Mouse (Mus musculus) lung, embryonic 15.5 days (tissue): ENCODE data around the gene Khk. TPM values are rescaled to one million over a fixed set of nuclear protein-coding genes. Genes with fewer than 3 reads are reported as not detected.

Experiments used
- ATAC-seq: fragments of 200-750 bp; cut with Nextera tagmentation; 2 replicates; pipeline ENCODE4 v1.8.0; 2017; ENCODE audit warnings: moderate number of reproducible peaks, borderline replicate concordance; ENCODE audit not compliant: low FRiP score, low TSS enrichment; ENCODE audit errors: extremely low read depth
- H3K27ac ChIP-seq: fragments of 300-500 bp; sonication (generic); 2 replicates; pipeline ENCODE4 v1.5.1; 2015; ENCODE audit warnings: moderate library complexity, mild to moderate bottlenecking, inconsistent platforms
- H3K27me3 ChIP-seq: fragments of 300-500 bp; sonication (generic); 2 replicates; pipeline ENCODE4 v1.6.1; 2015; ENCODE audit warnings: inconsistent platforms
- H3K36me3 ChIP-seq: fragments of 300-500 bp; sonication (generic); 2 replicates; pipeline ENCODE4 v1.6.1; 2015; ENCODE audit warnings: inconsistent platforms
- H3K4me1 ChIP-seq: fragments of 300-500 bp; sonication (generic); 2 replicates; pipeline ENCODE4 v1.6.1; 2015; ENCODE audit warnings: inconsistent platforms
- H3K4me2 ChIP-seq: fragments of 300-500 bp; sonication (generic); 2 replicates; pipeline ENCODE4 v1.6.1; 2015; ENCODE audit warnings: inconsistent platforms, mild to moderate bottlenecking, moderate library complexity
- H3K4me3 ChIP-seq: fragments of 300-500 bp; sonication (generic); 2 replicates; pipeline ENCODE4 v1.5.1; 2015; ENCODE audit warnings: mild to moderate bottlenecking, inconsistent platforms
- H3K9ac ChIP-seq: fragments of 300-500 bp; sonication (generic); 2 replicates; pipeline ENCODE4 v1.6.1; 2015; ENCODE audit warnings: inconsistent platforms
- H3K9me3 ChIP-seq: fragments of 300-500 bp; sonication (generic); 2 replicates; pipeline ENCODE4 v1.6.1; 2016; ENCODE audit warnings: inconsistent platforms
- WGBS: fragments of 180-500 bp; shearing (Covaris S2); methylation state at CpG from one replicate; pipeline ENCODE4 v1.1.7; 2015; 5-methylcytosine and 5-hydroxymethylcytosine counted together
- polyA plus RNA-seq: library from polyadenylated mRNA; unstranded; fragments of >200 nt; fragmentation: Nextera tagmentation; extraction: Ambion mirVana; gene quantifications from 2 replicates; pipeline ENCODE4 v1.2.1, GENCODE M21; 2015

Gene Khk
- polyA plus RNA-seq, 1 experiment from 2014 or later: 14.6 TPM

DNA sequence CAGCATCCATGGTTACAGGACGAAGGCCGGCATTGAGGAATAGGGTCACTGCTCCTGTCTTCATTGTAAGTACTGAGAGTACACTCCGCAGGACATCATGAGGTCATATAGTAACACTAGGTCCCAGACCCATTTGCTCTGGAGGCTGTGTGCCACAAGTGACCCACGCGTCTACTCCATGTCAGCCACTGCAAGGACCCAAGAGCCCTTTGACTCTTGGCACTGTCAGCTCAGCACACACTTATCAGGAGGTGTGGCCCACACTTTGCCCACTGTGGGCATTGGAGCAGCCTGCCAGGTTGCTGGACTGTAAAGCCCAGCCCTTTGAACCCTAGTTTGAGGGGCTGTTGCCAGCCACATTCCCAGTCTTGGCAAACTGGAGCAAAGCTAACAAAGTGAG is 4.0 kb downstream of the Khk start:
- peaks cover 5% of the 10 kb centered on the region for H3K36me3 ChIP-seq
- H3K27me3 ChIP-seq: no peaks in the 10 kb centered on the region
- peaks cover 27% of the 10 kb centered on the region for H3K4me1 ChIP-seq
- H3K27ac ChIP-seq: no peak overlapping the region
- H3K9me3 ChIP-seq: no peaks in the 10 kb centered on the region
- ATAC-seq: no peak
- no peak overlapping the region for H3K4me2 ChIP-seq
- no peak overlapping the region for H3K9ac ChIP-seq
- WGBS: 91% methylated on average over 5 of the region's 5 CpGs
- no peak overlapping the region for H3K4me3 ChIP-seq

DNA sequence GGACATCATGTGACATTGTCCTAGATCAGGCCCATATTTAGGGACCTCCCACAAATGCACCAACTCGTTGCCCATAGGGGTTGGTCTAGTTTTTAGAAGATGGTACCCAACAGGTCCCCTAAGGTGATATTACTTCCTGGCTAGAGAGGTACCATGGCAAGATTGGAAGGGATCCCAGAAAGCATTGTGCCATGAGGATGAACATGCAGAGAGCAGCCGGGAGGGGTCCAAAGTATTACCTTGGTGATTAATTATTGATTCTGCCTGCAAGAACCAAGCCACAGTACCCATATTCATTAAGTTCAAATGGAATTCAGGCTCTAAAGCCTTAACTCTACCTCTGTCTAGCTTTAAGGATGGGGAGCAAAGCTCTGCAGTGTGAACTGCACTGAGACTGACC is 4.8 kb downstream of the Khk start:
- Histone ChIP-seq H3K36me3 (no peaks in the 10 kb centered on the region), H3K9me3 (no peaks in the 10 kb centered on the region), H3K9ac (no peak overlapping the region), H3K27me3 (no peaks in the 10 kb centered on the region), H3K4me1 (peaks cover 18% of the 10 kb centered on the region), H3K4me3 (no peak overlapping the region), H3K27ac (no peak overlapping the region), H3K4me2 (no peak overlapping the region)
- 80% methylated on average over 2 of the region's 2 CpGs for WGBS
- no peak for ATAC-seq

DNA sequence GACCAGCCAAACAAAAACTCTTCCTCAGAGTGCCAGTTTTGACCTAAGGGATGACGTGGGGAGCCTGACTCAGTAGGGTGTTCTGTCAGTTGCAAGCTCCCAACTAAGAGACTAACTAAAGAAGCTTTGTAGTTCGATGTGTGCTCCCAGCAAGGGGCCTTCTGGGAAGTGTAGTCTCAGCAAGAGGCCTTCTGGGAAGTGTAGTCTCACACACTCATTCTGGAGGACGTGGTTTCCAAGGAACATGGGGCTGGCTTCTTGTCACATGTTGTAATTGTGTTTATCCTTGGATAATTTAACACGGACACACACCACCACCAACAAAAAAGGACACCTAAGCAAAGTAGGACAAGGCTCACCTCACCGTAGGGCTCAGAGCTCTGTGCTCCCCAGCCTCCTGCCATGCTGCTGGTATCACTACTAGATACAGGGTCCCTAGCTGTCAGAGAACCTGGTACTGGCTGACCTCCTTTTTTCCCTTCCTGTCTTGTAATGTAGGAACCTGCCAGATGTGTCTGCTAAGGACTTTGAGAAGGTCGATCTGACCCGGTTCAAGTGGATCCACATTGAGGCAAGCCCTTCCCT is 6.8 kb downstream of the Khk start:
- Histone ChIP-seq H3K27me3 (no peaks in the 10 kb centered on the region), H3K9ac (no peak overlapping the region), H3K4me1 (peaks cover under 1% of the 10 kb centered on the region), H3K27ac (no peak overlapping the region), H3K4me3 (no peak overlapping the region), H3K36me3 (no peaks in the 10 kb centered on the region), H3K9me3 (no peaks in the 10 kb centered on the region), H3K4me2 (peak overlapping the region; percentile 27; the same call in 1 of the 2 replicates)
- ATAC-seq: no peak
- 41% methylated on average over 7 of the region's 7 CpGs for WGBS

DNA sequence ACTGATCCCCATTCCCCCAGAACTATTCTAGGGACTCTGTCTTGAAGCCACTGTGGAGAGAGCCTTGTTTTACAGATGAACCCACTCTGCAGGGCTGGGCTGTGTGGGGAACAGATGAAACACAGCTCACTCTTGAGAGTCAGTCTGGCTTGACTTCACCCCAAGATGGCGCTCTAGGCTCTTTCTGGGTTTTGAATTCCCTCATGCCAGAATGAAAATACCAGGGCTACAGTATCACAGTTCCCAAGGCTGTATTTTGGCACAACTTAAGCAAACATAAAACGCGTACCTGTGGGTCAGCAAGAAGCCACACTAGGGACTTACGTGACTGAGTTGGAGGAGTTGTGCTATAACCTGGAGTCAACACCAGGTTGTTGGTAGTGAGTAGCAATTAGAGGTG is 8.9 kb downstream of the Khk start:
- Histone ChIP-seq H3K9ac (no peak overlapping the region), H3K4me2 (no peak overlapping the region), H3K9me3 (no peaks in the 10 kb centered on the region), H3K27ac (no peak overlapping the region), H3K4me3 (no peak overlapping the region), H3K27me3 (no peaks in the 10 kb centered on the region), H3K36me3 (no peaks in the 10 kb centered on the region), H3K4me1 (no peaks in the 10 kb centered on the region)
- WGBS: 29% methylated on average over 4 of the region's 4 CpGs
- ATAC-seq: 0 out of 2 replicates have a peak, but pooled peaks have one; percentile 31

DNA sequence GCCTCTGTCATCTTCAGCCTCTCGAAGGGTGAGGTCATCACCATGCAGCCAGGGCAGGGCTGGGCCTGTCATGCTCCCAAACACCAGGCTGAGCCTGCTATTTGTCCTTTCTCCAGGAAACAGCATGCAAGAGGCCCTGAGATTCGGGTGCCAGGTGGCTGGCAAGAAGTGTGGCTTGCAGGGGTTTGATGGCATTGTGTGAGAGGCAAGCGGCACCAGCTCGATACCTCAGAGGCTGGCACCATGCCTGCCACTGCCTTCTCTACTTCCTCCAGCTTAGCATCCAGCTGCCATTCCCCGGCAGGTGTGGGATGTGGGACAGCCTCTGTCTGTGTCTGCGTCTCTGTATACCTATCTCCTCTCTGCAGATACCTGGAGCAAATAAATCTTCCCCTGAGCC is 9.6 kb downstream of the Khk start:
- H3K27me3 ChIP-seq: no peaks in the 10 kb centered on the region
- WGBS: 79% methylated on average over 6 of the region's 6 CpGs
- H3K9ac ChIP-seq: no peak overlapping the region
- no peak overlapping the region for H3K4me2 ChIP-seq
- no peaks in the 10 kb centered on the region for H3K36me3 ChIP-seq
- H3K4me1 ChIP-seq: no peaks in the 10 kb centered on the region
- no peak overlapping the region for H3K27ac ChIP-seq
- H3K9me3 ChIP-seq: no peaks in the 10 kb centered on the region
- ATAC-seq: no peak
- no peak overlapping the region for H3K4me3 ChIP-seq

DNA sequence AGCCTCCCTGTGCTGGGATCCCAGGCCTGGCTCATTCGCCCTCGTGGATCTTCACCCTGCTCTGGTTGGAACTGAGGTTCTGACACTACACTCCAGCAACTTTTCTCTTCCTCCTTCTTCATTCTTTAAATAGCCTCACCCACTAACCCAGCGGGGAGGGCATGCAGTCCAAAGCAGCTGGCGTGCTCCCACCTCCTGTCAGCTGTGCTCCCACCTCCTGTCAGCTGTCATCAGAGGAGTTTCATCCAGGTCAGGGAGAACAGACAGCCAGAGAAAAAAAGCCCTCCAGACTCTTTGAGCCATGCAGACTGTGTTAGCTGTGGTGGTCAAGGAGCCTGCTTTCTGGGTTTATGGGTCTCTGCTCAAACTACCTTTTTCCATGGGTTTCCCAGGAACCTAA is 10.1 kb downstream of the Khk start:
- no peaks in the 10 kb centered on the region for H3K4me1 ChIP-seq
- no peak overlapping the region for H3K9ac ChIP-seq
- 79% methylated on average over 4 of the region's 4 CpGs for WGBS
- no peak overlapping the region for H3K27ac ChIP-seq
- H3K9me3 ChIP-seq: no peaks in the 10 kb centered on the region
- ATAC-seq: no peak
- H3K4me2 ChIP-seq: no peak overlapping the region
- no peaks in the 10 kb centered on the region for H3K27me3 ChIP-seq
- H3K36me3 ChIP-seq: no peaks in the 10 kb centered on the region
- H3K4me3 ChIP-seq: no peak overlapping the region

DNA sequence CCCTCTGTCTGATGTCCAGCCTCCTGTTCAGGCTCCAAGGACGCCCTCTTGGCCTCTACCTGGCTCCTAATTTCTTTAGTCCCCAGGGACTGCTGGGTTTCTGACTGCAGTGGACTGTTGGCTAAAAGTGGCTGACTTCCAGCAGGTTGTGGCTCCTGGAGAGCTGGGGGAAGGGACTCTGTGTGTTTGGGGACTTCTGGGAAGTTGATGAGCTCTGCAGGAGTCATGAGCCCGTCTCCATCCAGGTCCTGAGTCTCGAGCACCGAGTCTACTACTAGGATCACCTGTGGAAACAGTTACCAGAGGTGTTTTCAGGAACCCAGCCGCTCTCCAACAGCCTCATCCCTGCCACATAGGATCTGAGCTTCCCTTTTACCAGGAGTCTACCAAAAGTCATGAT is 12.5 kb downstream of the Khk start:
- Histone ChIP-seq H3K9ac (no peak overlapping the region), H3K4me3 (no peak overlapping the region), H3K4me2 (no peak overlapping the region), H3K27me3 (no peaks in the 10 kb centered on the region), H3K4me1 (no peaks in the 10 kb centered on the region), H3K27ac (no peak overlapping the region), H3K36me3 (no peaks in the 10 kb centered on the region), H3K9me3 (no peaks in the 10 kb centered on the region)
- 49% methylated on average over 5 of the region's 5 CpGs for WGBS
- no peak for ATAC-seq

DNA sequence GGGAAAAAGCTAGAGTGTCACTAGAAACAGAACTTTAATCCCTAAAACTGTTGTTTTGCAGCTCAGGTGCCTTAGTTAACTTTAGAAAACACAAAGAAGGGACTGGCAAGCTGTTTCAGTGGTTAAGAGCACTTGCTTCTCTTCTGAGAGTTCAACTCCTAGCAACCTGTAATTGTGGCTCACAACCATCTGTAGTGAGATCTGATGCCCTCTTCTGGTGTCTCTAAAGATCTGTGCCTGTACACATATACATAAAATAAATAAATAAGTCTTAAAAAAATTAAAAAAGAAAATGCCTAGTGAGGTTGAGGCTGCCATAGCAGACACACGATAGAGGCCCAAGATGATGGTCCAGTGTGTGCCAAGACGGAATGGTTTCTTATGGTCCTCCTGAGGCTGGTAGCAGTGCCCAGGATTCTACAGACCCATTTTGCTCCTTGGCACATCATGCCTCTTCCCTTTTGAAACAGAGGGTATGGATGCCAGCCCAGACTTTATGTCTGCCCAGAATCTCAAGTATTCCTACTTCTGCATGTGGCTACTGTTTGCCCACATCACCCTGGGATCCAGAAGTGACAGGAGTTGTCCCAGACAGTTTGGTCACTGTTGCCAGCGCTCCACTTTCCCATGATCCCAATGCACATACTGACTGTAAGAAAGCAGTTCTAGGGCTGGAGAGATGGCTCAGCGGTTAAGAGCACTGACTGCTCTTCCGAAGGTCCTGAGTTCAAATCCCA is 13.7 kb downstream of the Khk start:
- Histone ChIP-seq H3K4me3 (no peak overlapping the region), H3K36me3 (no peaks in the 10 kb centered on the region), H3K27ac (no peak overlapping the region), H3K9ac (no peak overlapping the region), H3K4me1 (no peaks in the 10 kb centered on the region), H3K4me2 (no peak overlapping the region), H3K9me3 (no peaks in the 10 kb centered on the region), H3K27me3 (no peaks in the 10 kb centered on the region)
- WGBS: 84% methylated on average over 5 of the region's 5 CpGs
- no peak for ATAC-seq

DNA sequence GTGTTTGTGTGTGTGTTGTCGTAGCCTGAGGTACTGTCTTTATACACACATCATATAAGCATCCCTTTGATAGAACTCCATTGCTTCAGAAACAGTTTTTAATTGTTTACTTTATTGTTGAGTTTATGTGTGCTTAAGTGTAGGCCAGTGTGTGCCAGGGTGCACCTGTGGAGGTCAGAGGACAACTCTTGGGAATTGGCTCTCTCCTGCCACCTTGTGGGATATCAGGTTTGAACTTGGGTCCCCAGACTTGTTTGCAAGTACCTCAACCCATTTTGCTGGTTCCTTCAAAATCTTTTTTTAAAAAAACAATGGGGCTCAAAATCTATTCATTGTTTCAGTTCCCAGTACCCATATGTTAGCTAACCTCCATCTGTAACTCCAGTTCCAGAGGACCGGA is 21.8 kb downstream of the Khk start:
- Histone ChIP-seq H3K4me1 (0 out of 2 replicates have a peak, but pooled peaks cover 5% of the 10 kb centered on the region), H3K4me3 (no peak overlapping the region), H3K9ac (no peak overlapping the region), H3K36me3 (no peaks in the 10 kb centered on the region), H3K4me2 (no peak overlapping the region), H3K27ac (no peak overlapping the region), H3K9me3 (no peaks in the 10 kb centered on the region), H3K27me3 (peaks cover 18% of the 10 kb centered on the region)
- WGBS: 86% methylated on average over 2 of the region's 2 CpGs
- no peak for ATAC-seq

DNA sequence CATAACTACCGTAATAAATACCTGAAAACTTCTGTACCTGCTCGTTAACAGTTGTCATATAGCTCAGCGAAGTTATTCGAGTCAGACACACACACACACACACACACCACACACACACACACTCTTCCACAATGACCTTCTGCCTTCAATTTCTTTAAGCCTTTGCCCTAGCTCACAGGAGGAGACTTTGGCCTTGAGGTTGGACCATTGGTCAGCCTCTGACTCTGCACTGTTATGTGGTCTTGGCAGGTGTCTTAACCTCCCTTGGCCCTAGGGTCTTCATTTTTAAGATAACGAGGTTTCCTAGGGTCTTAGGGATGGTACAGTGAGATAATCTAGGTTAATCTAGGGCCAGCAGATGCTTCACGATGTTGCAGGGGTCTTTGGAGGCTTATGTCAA is 23.1 kb downstream of the Khk start:
- Histone ChIP-seq H3K27ac (no peak overlapping the region), H3K4me3 (no peak overlapping the region), H3K9me3 (no peaks in the 10 kb centered on the region), H3K9ac (no peak overlapping the region), H3K36me3 (no peaks in the 10 kb centered on the region), H3K4me2 (no peak overlapping the region), H3K4me1 (peaks cover 11% of the 10 kb centered on the region), H3K27me3 (peaks cover 18% of the 10 kb centered on the region)
- 89% methylated on average over 6 of the region's 6 CpGs for WGBS
- ATAC-seq: no peak

DNA sequence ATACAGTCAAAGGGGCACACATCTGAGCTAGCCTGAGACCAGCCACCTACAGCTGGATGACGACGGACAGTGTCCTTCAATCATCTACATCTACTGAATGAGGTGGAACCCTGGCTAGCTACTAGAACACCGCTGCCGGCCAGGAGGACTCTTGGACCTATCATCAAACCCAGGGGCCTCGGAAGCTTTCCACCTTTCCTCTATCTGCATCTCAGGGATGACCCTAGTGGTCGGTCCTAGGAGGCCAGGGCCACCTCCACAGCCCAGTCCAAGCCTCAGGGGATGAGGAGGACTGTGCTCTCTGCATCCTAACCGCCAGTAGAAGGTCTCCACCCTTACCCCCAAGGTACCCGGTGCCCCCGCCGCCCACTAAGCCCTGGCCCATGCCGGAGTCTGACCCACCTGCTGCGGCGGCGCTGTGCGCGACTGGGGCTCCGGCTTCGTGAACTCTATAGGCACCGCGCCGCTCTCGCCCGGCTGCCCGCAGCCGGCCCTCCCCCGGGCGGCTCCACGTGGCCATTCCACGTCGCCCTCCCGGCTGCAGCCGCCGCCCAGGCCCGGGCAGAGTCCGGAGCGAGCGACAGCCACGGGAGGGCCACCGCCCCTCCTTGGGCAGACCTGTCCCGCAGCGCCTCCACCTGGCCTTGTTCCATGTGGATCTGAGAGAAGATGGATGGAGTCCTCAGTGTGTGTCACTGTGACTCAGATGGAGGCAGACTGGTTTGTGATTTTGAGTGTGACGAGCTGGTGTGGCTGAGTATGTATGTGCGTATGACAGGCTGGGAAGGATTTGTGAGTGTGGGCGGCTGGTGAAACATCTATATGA is 23.9 kb downstream of the Khk start, which contains the start of gene Cgref1:
Gene Cgref1 (minus strand): TSS at position 636 of the 826 bp plus-strand sequence.
- Histone ChIP-seq H3K27ac (no peak within 1 kb of the TSS), H3K9ac (peak within 1 kb of the TSS; percentile 29), H3K4me3 (peak within 1 kb of the TSS; percentile 39), H3K36me3 (no peaks in the 10 kb centered on the region), H3K9me3 (no peaks in the 10 kb centered on the region), H3K4me1 (peaks cover 16% of the 10 kb centered on the region), H3K4me2 (peak within 1 kb of the TSS; percentile 76), H3K27me3 (peaks cover 18% of the 10 kb centered on the region)
- 5% methylated on average over 44 of the region's 44 CpGs for WGBS
- no peak for ATAC-seq

DNA sequence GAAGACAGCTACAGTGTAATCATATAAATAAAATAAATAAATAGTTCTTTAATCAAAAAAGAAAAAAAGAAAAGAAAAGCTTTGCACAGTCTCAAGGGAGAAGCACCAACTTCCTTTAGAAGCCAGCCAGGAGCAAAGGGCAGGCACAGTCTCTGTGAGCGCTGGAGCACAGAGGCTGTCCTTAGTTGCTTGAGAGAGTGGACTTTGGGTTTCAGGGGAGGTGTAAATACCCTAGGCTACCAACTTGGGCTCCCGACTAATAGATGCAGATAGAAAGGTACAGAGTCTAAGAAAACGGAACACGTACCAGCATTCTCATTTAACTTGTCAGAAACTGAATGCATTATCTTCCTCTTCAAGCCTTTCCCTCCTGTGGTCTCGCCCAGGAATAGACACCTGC is 27.4 kb downstream of the Khk start:
- H3K9ac ChIP-seq: no peak overlapping the region
- WGBS: 79% methylated on average over 5 of the region's 5 CpGs
- ATAC-seq: no peak

More for the DNA sequence above, 27.4 kb downstream of the Khk start:
- Histone ChIP-seq H3K27ac (no peak overlapping the region), H3K4me2 (no peak overlapping the region), H3K27me3 (peaks cover 18% of the 10 kb centered on the region), H3K4me1 (peaks cover 21% of the 10 kb centered on the region), H3K9me3 (no peaks in the 10 kb centered on the region), H3K4me3 (no peak overlapping the region), H3K36me3 (peaks cover 13% of the 10 kb centered on the region; the same call in 1 of the 2 replicates)
